Mouse (Mus musculus) cerebellum, adult 2 months (tissue): ENCODE measurements around the gene Daam1. TPM values are rescaled to one million over a fixed set of nuclear protein-coding genes. Genes with fewer than 3 reads are reported as not detected.

Source experiments
- DNase-seq, 2 experiments: peaks; one replicate each; pipeline ENCODE4 v3.0.0; 2021
- H3K27ac ChIP-seq: fragments of 200-500 bp; 2 replicates; pipeline ENCODE4 v1.5.1; 2012; ENCODE audit warnings: low read length, control low read depth, inconsistent platforms; ENCODE audit not compliant: insufficient read depth
- H3K27me3 ChIP-seq: fragments of 200-500 bp; 2 replicates; pipeline ENCODE4 v1.6.1; 2012; ENCODE audit warnings: inconsistent platforms, mild to moderate bottlenecking, low read length, moderate library complexity; ENCODE audit not compliant: control insufficient read depth, insufficient read depth
- H3K4me1 ChIP-seq: fragments of 200-500 bp; 2 replicates; pipeline ENCODE4 v1.6.1; 2011; ENCODE audit warnings: low read length; ENCODE audit not compliant: control insufficient read depth, insufficient read depth
- H3K4me3 ChIP-seq: fragments of 200-500 bp; replicated peaks from 2 replicates; pipeline ENCODE3; 2011; ENCODE audit warnings: mild to moderate bottlenecking, low read depth, low read length, control low read depth; ENCODE audit not compliant: insufficient read depth
- CTCF ChIP-seq: fragments of 200-500 bp; IDR thresholded peaks from 2 replicates; pipeline ENCODE4 v1.5.1; 2011; ENCODE audit warnings: low read depth, mild to moderate bottlenecking, control low read depth, low read length, moderate library complexity, borderline replicate concordance; ENCODE audit not compliant: insufficient read depth
- POLR2A ChIP-seq: fragments of 200-500 bp; IDR thresholded peaks from 2 replicates; pipeline ENCODE4 v1.6.1; 2011; ENCODE audit warnings: low read length, control low read depth, borderline replicate concordance; ENCODE audit not compliant: insufficient read depth
- WGBS: fragments of 180-500 bp; shearing (Covaris S2); methylation state at CpG from one replicate; pipeline ENCODE4 v1.1.7; 2018; 5-methylcytosine and 5-hydroxymethylcytosine counted together
- polyA plus RNA-seq: library from polyadenylated mRNA; depleted of rRNA; stranded (reverse); fragments of >200 nt; gene quantifications from 2 replicates; pipeline ENCODE4 v1.2.3, GENCODE M21; 2012

Daam1 gene
- polyA plus RNA-seq, 1 experiment, result 31.2 TPM

GRCm38 (mm10) chr12:71950095-71950877, 119.4 kb downstream of the Daam1 start:
- 89% methylated on average over 13 of the region's 13 CpGs for WGBS
- H3K4me1 ChIP-seq, result no peaks in the 10 kb centered on the region
- no peak overlapping the region for H3K4me3 ChIP-seq
- no peak for DNase-seq
- no peak overlapping the region for H3K27ac ChIP-seq
- TF ChIP-seq CTCF (no peak), POLR2A (no peak)
- H3K27me3 ChIP-seq, result no peaks in the 10 kb centered on the region; the same call in 1 of the 2 replicates

- H3K27ac ChIP-seq, result no peak overlapping the region
- TF ChIP-seq CTCF, result no peak
- no peak for TF ChIP-seq POLR2A
- no peak overlapping the region for H3K4me3 ChIP-seq
- DNase-seq, result peak in 1 of 2 experiments; percentile 36
- H3K27me3 ChIP-seq, result no peaks in the 10 kb centered on the region; the same call in 1 of the 2 replicates
- 36% methylated on average over 5 of the region's 5 CpGs for WGBS
- H3K4me1 ChIP-seq, result no peaks in the 10 kb centered on the region
Observed at GRCm38 (mm10) chr12:71954180-71954935, 123.5 kb downstream of the Daam1 start.

GRCm38 (mm10) chr12:71956980-71957379, 126.1 kb downstream of the Daam1 start:
- Histone ChIP-seq H3K4me3 (no peak overlapping the region), H3K27ac (no peak overlapping the region), H3K27me3 (no peaks in the 10 kb centered on the region; the same call in 1 of the 2 replicates), H3K4me1 (no peaks in the 10 kb centered on the region)
- DNase-seq, result no peak
- TF ChIP-seq POLR2A, result no peak
- WGBS, result 36% methylated on average over 6 of the region's 6 CpGs

DNA sequence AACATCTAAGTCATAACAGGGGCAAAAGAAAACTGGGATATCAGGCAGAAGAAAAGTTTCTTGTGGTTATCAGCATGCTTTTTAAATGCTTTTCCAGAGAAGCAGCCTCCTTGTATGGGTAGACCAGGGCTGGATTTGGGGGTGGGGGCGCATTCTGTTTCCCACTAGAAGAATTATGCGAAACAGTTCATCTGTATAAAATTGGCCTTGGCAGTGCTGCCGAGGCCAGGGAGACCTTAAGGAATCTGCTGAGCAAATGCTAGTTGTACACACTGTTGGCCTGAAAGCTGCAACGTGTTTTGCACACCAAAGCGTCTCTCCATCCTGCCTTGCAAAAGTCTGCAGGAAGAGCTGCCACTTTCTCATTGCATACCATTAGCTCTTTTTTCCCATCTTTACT, 126.6 kb downstream of the Daam1 start:
- Histone ChIP-seq H3K27ac (no peak overlapping the region), H3K4me1 (no peaks in the 10 kb centered on the region), H3K27me3 (no peaks in the 10 kb centered on the region; the same call in 1 of the 2 replicates), H3K4me3 (no peak overlapping the region)
- TF ChIP-seq CTCF (no peak), POLR2A (no peak)
- peak in 1 of 2 experiments; percentile 37 for DNase-seq
- WGBS, result 29% methylated on average over 5 of the region's 5 CpGs

- no peak for DNase-seq
- H3K27ac ChIP-seq, result no peak overlapping the region
Observed at GRCm38 (mm10) chr12:71959351-71959991, 128.6 kb downstream of the Daam1 start.

GRCm38 (mm10) chr12:71961671-71962070, 130.8 kb downstream of the Daam1 start:
- no peak for DNase-seq
- TF ChIP-seq CTCF, result no peak
- TF ChIP-seq POLR2A, result no peak
- 98% methylated on average over 3 of the region's 3 CpGs for WGBS
- H3K27ac ChIP-seq, result no peak overlapping the region
- H3K4me3 ChIP-seq, result no peak overlapping the region
- no peaks in the 10 kb centered on the region for H3K4me1 ChIP-seq
- H3K27me3 ChIP-seq, result no peaks in the 10 kb centered on the region

More at GRCm38 (mm10) chr12:71959351-71959991, 128.6 kb downstream of the Daam1 start:
- no peaks in the 10 kb centered on the region for H3K27me3 ChIP-seq
- TF ChIP-seq CTCF (no peak), POLR2A (no peak)
- 28% methylated on average over 6 of the region's 6 CpGs for WGBS
- H3K4me1 ChIP-seq, result no peaks in the 10 kb centered on the region
- H3K4me3 ChIP-seq, result no peak overlapping the region

GRCm38 (mm10) chr12:71962616-71963015, 131.7 kb downstream of the Daam1 start:
- no peak for TF ChIP-seq CTCF
- no peak for TF ChIP-seq POLR2A
- H3K27me3 ChIP-seq, result no peaks in the 10 kb centered on the region
- H3K27ac ChIP-seq, result no peak overlapping the region
- DNase-seq, result no peak
- H3K4me1 ChIP-seq, result no peaks in the 10 kb centered on the region
- H3K4me3 ChIP-seq, result no peak overlapping the region
- WGBS, result 68% methylated on average over 4 of the region's 4 CpGs
